Mouse (Mus musculus): ENCODE measurements around the gene Tmem270.

Gene Tmem270

DNA sequence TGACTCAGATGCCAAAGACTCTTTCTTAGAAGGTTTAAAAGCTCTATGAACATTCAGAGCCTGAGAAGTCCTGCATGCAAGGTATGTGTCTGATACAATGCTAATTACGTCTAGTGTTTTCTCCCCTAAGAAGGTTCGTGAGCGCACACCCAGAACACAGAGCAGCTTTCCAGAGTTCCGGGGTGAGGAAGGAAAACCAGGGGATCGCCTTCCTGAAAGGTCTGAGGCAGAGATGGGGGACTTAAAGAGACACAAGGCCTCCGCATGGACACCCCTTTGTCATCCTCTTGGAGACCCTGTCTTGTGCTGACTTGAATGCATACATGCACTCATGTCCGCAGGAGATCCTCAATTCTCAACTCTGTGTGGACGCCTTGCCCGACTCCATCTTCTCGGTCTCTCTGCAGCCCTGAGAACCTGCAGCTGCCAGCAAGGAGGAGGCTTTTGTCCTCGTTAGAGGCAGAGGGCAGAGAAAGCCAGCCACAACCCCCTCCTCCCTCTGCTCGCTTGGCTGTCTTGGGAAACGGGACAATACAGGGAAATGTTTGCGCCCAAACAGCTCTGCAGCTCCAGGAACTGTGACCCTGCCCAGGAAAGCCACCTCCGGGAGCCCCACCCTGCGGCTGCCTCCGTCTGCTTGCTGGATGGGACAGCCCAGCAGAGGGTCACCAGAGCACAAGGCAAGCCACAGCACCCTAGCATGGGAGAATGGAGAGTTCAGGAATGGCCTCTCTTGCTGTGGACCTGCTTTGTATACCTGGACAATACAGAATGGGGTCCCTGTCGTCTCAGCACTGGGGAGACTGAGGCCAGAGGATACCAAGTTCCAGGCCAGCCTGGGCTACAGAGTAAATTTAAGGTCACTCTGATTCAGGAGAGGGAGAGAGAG is 18.8 kb downstream of the Tmem270 start:
- peak; percentile 22 for DNase-seq (ENCODE audit: low spot score)

DNA sequence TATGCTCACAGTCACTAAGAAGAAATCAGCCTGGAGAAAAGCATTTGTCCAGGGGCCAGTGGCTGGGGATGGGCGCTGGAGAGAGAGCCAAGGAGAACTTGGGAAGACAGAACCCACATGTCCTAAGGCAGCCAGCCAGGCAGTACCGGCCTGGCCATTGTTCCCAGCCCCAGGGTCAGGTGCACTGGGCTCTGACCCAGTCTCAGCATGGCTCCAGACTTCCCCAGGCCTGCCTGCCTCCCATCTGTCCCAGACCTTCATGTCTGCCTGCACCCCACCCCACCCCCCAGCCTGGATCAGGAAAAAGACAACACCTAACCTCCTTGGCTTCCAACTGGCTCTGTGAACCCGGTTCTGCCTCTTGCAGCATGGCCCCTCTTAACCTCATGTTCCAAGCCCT is 23.5 kb downstream of the Tmem270 start:
- no peak for DNase-seq (ENCODE audit: low spot score)

DNA sequence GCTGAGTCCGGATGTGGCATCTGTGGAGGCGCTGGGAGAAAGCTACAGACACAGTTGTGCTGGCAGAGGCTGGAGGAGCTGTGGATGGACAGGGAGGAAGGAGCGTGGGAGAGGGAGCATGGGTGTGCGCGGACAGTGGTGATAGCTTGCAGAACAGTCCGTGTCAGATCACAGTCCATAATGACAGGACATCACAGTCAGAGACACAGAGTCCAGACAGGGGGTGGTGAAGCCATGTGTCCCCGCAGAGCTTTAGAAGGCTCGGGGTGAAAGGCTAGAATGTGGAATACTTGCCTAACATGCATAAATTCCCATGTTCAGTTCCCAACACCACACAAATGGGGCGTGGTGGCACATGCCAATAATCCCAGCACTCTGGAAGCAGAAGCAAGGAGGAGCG is 29.7 kb downstream of the Tmem270 start:
- DNase-seq (ENCODE audit: low spot score): no peak

DNA sequence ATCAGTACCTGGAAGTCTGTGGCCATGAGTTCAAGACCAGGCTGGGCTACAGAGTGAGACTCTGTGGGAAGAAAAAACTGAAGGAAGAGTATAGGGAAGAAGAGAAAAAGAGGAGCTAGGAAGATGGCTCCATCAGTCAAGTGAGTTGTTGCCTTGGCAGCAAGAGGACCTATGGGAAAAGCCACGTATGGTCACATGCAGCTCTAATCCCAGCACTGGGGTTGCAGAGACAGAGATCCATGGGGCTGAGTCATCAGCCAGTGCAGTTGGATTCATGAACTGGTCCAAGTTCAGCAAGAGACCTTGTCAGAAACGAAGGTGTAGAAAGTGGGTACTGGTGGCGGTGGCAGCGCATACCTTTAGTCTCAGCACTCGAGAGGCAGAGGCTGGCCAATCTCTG is 31.3 kb downstream of the Tmem270 start:
- DNase-seq (ENCODE audit: low spot score): no peak

DNA sequence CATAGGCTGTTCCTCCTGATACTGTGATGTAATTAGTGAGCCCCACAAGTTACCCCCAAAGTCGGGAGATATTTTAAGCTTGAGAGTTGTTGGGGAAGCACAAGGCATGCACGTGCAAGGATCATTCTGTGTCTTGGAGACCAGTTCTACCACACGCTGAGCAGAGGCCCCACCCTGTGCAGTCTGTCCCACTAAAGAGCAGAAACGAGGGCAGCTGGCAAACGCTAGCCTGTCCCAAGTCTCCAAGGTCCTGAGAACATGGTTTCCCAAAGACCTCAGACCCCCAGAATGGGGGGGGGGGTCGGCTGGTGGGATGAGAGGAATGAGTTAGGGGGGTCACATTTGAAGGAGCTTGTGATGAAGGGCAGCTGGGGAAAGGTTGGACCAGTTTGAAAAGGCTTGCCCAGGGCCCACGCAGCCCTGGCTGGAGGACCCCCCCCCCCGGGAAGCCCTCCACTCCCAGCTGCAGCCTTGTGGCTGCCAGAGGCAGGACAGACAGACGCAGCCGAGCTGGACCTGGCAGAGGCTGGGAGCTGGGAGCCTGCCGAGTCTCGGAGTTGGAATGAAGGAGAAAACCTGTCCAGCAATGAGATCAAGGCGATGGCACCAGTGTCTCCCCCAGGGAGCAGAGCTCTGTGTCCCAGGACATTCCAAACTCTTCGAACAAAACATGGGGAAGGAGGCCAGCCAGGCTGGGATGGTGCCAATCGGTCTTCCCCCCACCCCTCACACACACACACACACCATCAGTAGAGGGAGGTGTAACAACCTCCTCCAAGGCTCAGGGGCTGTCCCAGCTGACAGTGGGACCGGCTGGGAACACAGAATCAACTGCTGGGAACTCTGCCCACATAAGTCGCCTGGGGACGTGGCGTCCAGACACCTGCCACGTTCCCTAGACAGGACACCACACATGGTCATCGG is 32.3 kb downstream of the Tmem270 start:
- DNase-seq (ENCODE audit: low spot score): no peak

DNA sequence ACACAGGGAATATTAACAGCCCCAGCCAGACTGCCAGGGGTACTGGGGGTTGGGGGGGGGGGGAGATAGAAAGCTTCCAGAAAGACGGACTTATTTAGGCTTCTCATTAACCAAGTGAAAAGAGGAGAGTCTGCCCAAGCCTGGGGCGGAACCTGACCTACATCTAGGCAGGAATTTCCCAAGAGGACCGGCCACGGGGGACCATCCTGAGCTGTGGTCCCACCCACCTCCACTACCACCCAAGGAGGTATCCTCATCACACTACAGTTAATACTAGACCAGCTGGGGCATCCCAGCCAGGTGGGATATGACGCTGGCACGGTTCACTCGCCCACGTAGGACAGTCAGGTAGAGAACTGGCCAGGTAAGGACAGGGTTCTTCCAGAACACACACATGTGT is 33.5 kb downstream of the Tmem270 start:
- no peak for DNase-seq (ENCODE audit: low spot score)

DNA sequence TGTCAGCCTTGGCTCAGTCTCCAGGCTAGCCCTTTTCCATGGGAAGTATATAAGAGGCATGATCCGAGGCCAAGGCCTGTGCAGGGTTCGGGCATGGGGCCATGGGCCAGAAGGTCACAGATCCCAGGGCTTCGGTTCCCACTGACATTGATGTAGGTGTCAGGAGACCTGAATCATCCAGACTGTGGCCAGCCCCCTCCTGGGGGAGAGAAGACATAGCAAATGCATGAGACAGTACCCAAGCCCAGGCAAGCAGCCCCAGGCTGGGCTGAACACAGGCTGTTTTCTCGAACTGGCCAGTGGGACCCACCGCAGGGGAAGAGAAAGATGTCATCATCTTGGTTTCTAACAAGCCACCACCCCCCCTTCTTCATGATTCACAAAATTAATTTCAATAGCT is 33.9 kb downstream of the Tmem270 start:
- DNase-seq (ENCODE audit: low spot score): no peak

DNA sequence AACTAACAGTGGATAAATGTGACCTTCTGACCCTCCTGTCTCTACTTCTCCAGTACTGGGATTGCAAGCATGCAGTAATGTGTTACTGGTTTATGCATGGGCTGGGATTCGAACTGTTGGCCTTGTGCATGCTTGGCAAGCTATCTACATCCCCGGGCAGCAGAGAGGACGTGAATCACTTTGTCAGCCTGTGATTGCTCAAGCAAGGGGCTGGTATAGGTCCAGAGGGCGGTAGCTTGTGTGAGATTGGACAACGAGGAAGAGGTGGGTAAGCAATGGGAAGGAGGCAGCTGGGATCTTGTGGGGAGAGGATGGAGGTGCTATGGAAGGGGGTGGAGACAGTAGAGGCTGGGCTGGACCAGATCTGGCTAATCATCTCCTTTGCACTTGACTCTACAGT is 38.0 kb downstream of the Tmem270 start:
- no peak for DNase-seq (ENCODE audit: low spot score)

DNA sequence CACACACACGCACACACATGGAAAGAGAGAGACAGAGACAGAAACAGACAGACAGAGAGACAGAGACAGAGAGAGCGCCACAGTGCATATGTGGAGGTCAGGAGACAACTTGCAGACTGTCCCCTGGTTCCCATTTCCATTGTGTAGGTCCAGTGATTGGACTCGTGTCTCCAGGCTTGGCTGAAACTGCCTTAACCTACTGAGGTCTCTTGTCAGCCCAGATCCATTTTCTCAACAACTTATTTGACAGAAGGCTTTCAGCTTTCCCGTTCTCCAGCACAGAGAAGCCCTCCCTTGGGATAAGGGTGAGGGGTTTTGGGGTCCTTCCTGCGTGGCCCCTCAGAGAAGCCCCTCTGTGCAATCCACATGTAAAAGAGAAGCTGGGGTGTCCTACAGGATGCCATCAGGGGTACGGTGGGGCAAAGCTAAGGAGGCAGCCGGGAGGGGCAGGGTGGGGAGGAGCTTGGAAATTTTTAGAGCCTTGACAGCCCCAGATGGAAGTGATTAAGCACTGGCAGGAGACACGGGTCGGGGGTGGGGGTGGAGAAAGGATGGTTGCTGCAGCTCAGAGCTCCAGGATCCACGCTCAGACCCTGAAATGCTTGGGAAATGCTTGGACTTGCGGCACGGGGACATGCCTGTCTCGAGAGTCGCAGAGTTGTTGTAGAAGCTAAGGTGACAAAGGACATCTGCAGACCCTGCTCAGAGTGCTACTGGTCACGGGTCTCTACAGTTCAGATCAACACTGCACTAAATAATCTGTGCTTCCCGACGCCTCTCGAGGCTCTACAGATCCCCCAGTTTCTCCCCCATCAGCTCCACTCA is 39.0 kb downstream of the Tmem270 start:
- DNase-seq (ENCODE audit: low spot score): no peak

DNA sequence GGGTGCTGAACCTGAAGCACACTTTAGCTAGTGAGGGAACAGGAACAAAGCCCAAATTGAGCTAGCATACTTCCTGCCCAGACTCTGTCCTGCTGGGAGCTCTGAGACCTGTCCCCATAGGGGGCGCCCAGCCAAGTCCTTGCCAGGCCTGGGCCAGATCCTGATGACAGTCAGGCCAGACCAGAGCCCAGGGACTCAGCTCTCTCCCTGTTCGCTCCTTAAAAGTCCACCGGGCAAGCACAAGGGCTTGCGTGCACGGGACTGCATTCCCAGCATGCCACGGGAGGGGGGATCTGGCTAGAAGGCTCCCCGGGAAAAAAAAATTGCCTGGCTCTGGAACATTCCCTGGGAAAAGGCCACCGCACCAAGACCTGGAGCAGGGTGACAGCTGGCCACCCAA is 41.4 kb downstream of the Tmem270 start:
- DNase-seq (ENCODE audit: low spot score): no peak

DNA sequence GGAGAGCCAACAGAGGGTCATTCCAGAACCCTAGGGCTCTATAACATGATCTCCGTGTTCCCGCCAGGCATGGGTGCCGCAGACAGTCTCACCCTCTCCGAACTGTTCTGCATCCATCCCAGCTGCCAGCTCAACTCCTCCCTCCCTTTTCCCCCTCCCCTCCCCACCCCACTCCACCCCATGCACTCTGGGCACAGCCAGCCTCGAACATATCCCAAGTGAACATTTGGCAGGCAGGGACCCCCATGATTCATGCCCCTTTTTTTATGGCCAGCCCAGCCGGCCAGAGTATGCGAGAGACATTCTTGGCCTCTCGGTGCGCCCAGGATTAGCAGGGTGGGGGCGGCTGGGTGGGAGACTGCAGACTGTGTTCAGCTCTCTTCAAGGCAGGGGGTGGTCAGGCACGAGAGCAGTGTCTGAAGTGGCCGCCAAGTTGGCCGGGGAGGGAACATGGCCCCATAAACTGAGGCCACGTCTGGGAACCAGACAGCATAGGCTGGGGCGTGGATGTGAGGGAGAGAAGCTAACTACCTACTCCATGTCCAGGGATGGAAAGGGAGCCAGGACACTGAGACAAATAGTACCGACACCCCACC is 44.5 kb downstream of the Tmem270 start:
- no peak for DNase-seq (ENCODE audit: low spot score)

DNA sequence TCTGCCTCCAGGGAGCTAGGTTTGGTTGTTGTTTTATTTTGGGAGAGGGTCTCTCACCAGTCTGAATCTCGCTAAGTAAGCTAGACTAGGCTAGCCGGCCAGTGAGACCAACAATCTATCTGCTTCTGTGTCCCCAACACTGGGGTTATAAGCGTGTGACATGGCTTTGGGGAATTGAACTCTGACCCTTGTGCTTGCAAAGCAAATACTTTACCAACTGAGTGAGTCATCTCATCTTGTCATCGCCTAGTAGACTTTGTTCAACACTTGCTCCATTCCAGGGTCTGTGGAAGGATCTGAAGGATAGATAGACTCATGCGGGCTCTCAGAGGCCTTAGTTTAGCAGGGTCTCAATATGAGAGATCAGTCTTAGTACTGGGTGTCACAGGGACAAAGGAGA is 47.3 kb downstream of the Tmem270 start:
- DNase-seq (ENCODE audit: low spot score): no peak

DNA sequence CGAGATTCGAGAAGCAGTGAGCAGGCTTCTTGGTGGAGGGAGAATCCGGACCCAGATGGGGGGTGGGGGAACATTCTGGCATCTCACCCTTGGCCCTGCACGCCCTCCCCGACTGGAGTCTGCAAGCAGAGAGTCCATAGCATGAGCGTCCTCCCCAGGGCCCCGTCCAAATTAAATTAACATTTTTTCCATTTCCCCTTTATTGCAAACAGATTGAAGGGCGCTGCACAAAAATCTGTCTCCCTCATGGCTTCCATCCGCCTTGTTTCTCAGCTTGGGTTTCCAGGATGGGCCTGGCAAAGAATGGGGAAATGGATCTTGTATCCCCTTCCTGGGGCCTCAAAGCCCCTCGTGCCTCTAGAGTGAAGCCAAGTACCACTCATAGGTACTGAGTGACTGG is 48.2 kb downstream of the Tmem270 start:
- DNase-seq (ENCODE audit: low spot score): no peak

DNA sequence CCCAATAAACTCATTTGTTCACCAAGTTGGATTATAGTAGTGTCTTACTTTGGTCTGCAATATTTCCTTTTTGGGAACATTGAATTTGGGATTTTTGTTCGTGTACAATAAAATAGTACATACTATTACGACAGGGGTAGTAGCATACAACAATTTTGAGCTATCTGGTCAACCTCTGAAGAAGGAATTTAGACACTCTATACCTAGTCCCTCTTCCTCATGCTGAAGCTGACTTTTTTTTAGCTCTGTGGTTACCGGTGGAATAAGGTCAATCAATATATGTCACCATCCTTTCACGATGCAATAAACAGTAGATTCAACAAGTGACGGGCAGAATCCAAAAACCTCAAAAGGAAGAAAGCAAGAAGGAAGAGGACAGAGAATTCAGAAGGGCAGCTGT is 53.7 kb downstream of the Tmem270 start:
- DNase-seq (ENCODE audit: low spot score): no peak
